Mouse (Mus musculus) midbrain, embryonic 12.5 days (tissue): ENCODE measurements around the gene Kmt2c. TPM values are rescaled to one million over a fixed set of nuclear protein-coding genes. Genes with fewer than 3 reads are reported as not detected.
"Not testable (repeated sequence)": the region's sequence is repeated elsewhere in the genome, so short reads cannot be mapped to it uniquely, and the experiment has no call there.

ENCODE experiments used
- ATAC-seq: fragments of 200-750 bp; cut with Nextera tagmentation; 2 replicates; pipeline ENCODE4 v1.8.0; 2017; ENCODE audit warnings: low read depth, moderate TSS enrichment, moderate library complexity; ENCODE audit not compliant: low FRiP score
- H3K27ac ChIP-seq: fragments of 300-500 bp; sonication (generic); replicated peaks from 2 replicates; pipeline ENCODE4 v1.5.1; 2016; ENCODE audit warnings: mild to moderate bottlenecking
- H3K27me3 ChIP-seq: fragments of 300-500 bp; sonication (generic); 2 replicates; pipeline ENCODE4 v1.6.1; 2016; ENCODE audit warnings: mild to moderate bottlenecking
- H3K36me3 ChIP-seq: fragments of 300-500 bp; sonication (generic); 2 replicates; pipeline ENCODE4 v1.6.1; 2016
- H3K4me1 ChIP-seq: fragments of 300-500 bp; sonication (generic); 2 replicates; pipeline ENCODE4 v1.6.1; 2016
- H3K4me2 ChIP-seq: fragments of 300-500 bp; sonication (generic); replicated peaks from 2 replicates; pipeline ENCODE4 v1.6.1; 2016; ENCODE audit warnings: mild to moderate bottlenecking, moderate library complexity
- H3K4me3 ChIP-seq: fragments of 300-500 bp; sonication (generic); 2 replicates; pipeline ENCODE4 v1.5.1; 2016; ENCODE audit warnings: mild to moderate bottlenecking
- H3K9ac ChIP-seq: fragments of 300-500 bp; sonication (generic); replicated peaks from 2 replicates; pipeline ENCODE4 v1.6.1; 2016; ENCODE audit warnings: mild to moderate bottlenecking, moderate library complexity
- H3K9me3 ChIP-seq: fragments of 300-500 bp; sonication (generic); 2 replicates; pipeline ENCODE4 v1.6.1; 2016; ENCODE audit warnings: mild to moderate bottlenecking
- WGBS: fragments of 180-500 bp; shearing (Covaris S2); methylation state at CpG from one replicate; pipeline ENCODE4 v1.1.7; 2016; 5-methylcytosine and 5-hydroxymethylcytosine counted together
- polyA plus RNA-seq: library from polyadenylated mRNA; unstranded; fragments of >200 nt; fragmentation: Nextera tagmentation; extraction: Ambion mirVana; gene quantifications from 2 replicates; pipeline ENCODE4 v1.2.1, GENCODE M21; 2016

Kmt2c gene
- polyA plus RNA-seq, 1 experiment from 2014 or later: 25.4 TPM

GRCm38 (mm10) chr5:25252423-25252822 lies 246.2 kb downstream of the Kmt2c start:
- Histone ChIP-seq H3K9ac (no peak overlapping the region), H3K9me3 (no peaks in the 10 kb centered on the region), H3K4me3 (no peak overlapping the region), H3K4me2 (no peak overlapping the region), H3K27ac (no peak overlapping the region), H3K27me3 (no peaks in the 10 kb centered on the region), H3K36me3 (peaks cover 64% of the 10 kb centered on the region), H3K4me1 (no peaks in the 10 kb centered on the region)
- ATAC-seq: no peak
- 90% methylated on average over 2 of the region's 2 CpGs for WGBS

GRCm38 (mm10) chr5:25247036-25247435 lies 251.5 kb downstream of the Kmt2c start:
- 86% methylated on average over 3 of the region's 3 CpGs for WGBS
- H3K4me3 ChIP-seq: no peak overlapping the region
- no peaks in the 10 kb centered on the region for H3K9me3 ChIP-seq
- no peaks in the 10 kb centered on the region for H3K4me1 ChIP-seq
- no peak for ATAC-seq
- H3K4me2 ChIP-seq: no peak overlapping the region
- peaks cover 24% of the 10 kb centered on the region for H3K36me3 ChIP-seq
- no peak overlapping the region for H3K9ac ChIP-seq
- H3K27me3 ChIP-seq: no peaks in the 10 kb centered on the region
- no peak overlapping the region for H3K27ac ChIP-seq

DNA sequence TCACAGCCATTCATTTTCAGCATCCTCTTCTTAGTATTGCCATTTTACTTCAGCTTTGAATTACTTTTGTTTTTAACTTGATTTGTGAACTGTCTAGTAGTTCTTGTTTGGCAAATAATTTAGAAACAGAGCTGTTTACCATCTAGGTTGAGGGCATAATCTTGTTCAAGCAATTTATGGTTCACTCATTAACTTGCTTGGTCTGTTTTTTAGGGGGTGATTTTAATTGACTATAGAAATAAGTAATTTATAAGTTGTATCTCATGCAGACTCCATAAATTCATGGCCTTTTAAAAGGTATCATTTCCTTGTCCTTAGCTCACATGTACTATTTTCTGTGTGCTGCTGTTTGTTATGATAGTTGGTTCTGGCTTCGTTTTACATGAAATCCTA lies 252.1 kb downstream of the Kmt2c start:
- ATAC-seq: no peak
- Histone ChIP-seq H3K36me3 (peaks cover 19% of the 10 kb centered on the region), H3K4me2 (no peak overlapping the region), H3K9ac (no peak overlapping the region), H3K4me1 (no peaks in the 10 kb centered on the region), H3K4me3 (no peak overlapping the region), H3K27me3 (no peaks in the 10 kb centered on the region), H3K27ac (no peak overlapping the region), H3K9me3 (no peaks in the 10 kb centered on the region)
- WGBS: 73% methylated on average over 1 of the region's 1 CpGs

GRCm38 (mm10) chr5:25245806-25246472 lies 252.6 kb downstream of the Kmt2c start:
- no peak overlapping the region for H3K4me3 ChIP-seq
- ATAC-seq: no peak
- no peaks in the 10 kb centered on the region for H3K9me3 ChIP-seq
- no peak overlapping the region for H3K4me2 ChIP-seq
- H3K36me3 ChIP-seq: peaks cover 13% of the 10 kb centered on the region
- no peaks in the 10 kb centered on the region for H3K4me1 ChIP-seq
- WGBS: 88% methylated on average over 10 of the region's 10 CpGs
- H3K9ac ChIP-seq: no peak overlapping the region
- no peak overlapping the region for H3K27ac ChIP-seq
- no peaks in the 10 kb centered on the region for H3K27me3 ChIP-seq

DNA sequence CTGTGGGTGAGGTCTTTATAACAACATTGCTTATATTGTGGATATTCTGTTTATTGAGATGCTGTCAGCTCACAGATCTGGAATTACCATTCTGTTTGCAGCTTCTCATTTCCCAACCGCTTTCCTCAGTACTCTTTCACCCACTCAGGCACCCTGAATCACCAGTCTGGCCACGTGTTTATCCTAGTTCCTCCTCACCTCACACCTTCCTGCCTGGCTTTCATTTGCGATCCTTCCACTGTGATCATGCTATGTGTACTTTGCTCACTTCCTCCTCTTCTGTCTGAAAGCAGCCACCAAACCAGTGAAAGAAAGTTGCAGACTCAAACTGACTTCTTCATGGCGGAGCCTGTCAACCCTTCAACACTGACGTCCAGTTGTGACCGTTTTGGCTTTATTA lies 255.5 kb downstream of the Kmt2c start:
- Histone ChIP-seq H3K27ac (no peak overlapping the region), H3K4me3 (no peak overlapping the region), H3K9me3 (no peaks in the 10 kb centered on the region), H3K9ac (no peak overlapping the region), H3K4me2 (no peak overlapping the region), H3K36me3 (peaks cover 7% of the 10 kb centered on the region), H3K4me1 (no peaks in the 10 kb centered on the region), H3K27me3 (no peaks in the 10 kb centered on the region)
- no peak for ATAC-seq
- WGBS: 90% methylated on average over 6 of the region's 6 CpGs

GRCm38 (mm10) chr5:25224377-25224776 lies 274.2 kb downstream of the Kmt2c start:
- H3K9ac ChIP-seq, H3K4me2 ChIP-seq, H3K4me1 ChIP-seq, ATAC-seq, H3K36me3 ChIP-seq, H3K4me3 ChIP-seq, H3K9me3 ChIP-seq, H3K27me3 ChIP-seq, H3K27ac ChIP-seq: not testable (repeated sequence)
- 96% methylated on average over 1 of the region's 1 CpGs for WGBS

- Histone ChIP-seq H3K36me3 (no peaks in the 10 kb centered on the region), H3K4me1 (peaks cover 8% of the 10 kb centered on the region), H3K9me3 (no peaks in the 10 kb centered on the region), H3K27ac (peak within 1 kb of the TSS; percentile 76), H3K9ac (peak within 1 kb of the TSS; percentile 74), H3K4me3 (peak within 1 kb of the TSS; percentile 59), H3K4me2 (peak within 1 kb of the TSS; percentile 61), H3K27me3 (no peaks in the 10 kb centered on the region)
- peak; percentile 97 for ATAC-seq
- 5% methylated on average over 71 of the region's 72 CpGs for WGBS
These were observed 275.6 kb downstream of the Kmt2c start, which contains the start of gene E130116L18Rik for GRCm38 (mm10) chr5:25222752-25223702. TSS of gene E130116L18Rik (minus strand) at chr5:25223153.

Other genes starting within 250 kb of the Kmt2c start
- gene Cct8l1, start 17.3 kb upstream of the Kmt2c start, polyA plus RNA-seq: not detected in 2 replicates
- gene Xrcc2, start 207.0 kb upstream of the Kmt2c start, polyA plus RNA-seq: 9.3 and 10.2 TPM in 2 replicates